ENCODE assay signal across 8 mouse cellular contexts in genomic region chr17:25833291-25833663, GRCm38 (mm10). TPM values are rescaled to one million over a fixed set of nuclear protein-coding genes. Genes with fewer than 3 reads are reported as not detected.
DNase-seq lines count a peak whose midpoint lies in the region; ATAC-seq lines count a peak whose summit lies in the region.

Gene Stub1, minus strand, starts transcription at chr17:25833404.

- H3K4me2 ChIP-seq in embryonic facial prominence, embryonic 12.5 days (replicated peaks): peak within 1 kb of the TSS; percentile 79
- H3K4me2 ChIP-seq in stomach, embryonic 14.5 days (replicated peaks; ENCODE audit: low read depth, low read length): peak within 1 kb of the TSS; percentile 99

- H3K9ac ChIP-seq in embryonic facial prominence, embryonic 12.5 days: peak within 1 kb of the TSS; percentile 87
- H3K9ac ChIP-seq in stomach, embryonic 14.5 days (replicated peaks; ENCODE audit: low read depth, low read length): peak within 1 kb of the TSS; percentile 74

- H3K27me3 ChIP-seq in embryonic facial prominence, embryonic 12.5 days: no peaks in the 10 kb centered on the region
- no peaks in the 10 kb centered on the region for H3K27me3 ChIP-seq in stomach, embryonic 14.5 days (ENCODE audit: control insufficient read depth, insufficient read depth, low read length)

- peak within 1 kb of the TSS; percentile 69 for H3K4me3 ChIP-seq in embryonic facial prominence, embryonic 12.5 days
- H3K4me3 ChIP-seq in stomach, embryonic 14.5 days (ENCODE audit: low read depth, low read length): peak within 1 kb of the TSS; percentile 81

- peak within 1 kb of the TSS; percentile 89 for H3K27ac ChIP-seq in embryonic facial prominence, embryonic 12.5 days
- H3K27ac ChIP-seq in stomach, embryonic 14.5 days (ENCODE audit: low read length): peak within 1 kb of the TSS; percentile 94

- H3K4me1 ChIP-seq in embryonic facial prominence, embryonic 12.5 days: peaks cover 72% of the 10 kb centered on the region
- peaks cover 58% of the 10 kb centered on the region for H3K4me1 ChIP-seq in stomach, embryonic 14.5 days (ENCODE audit: control insufficient read depth, insufficient read depth, low read length)

- no peaks in the 10 kb centered on the region for H3K9me3 ChIP-seq in embryonic facial prominence, embryonic 12.5 days
- H3K9me3 ChIP-seq in stomach, embryonic 14.5 days (ENCODE audit: control insufficient read depth, low read depth, low read length): no peaks in the 10 kb centered on the region

- intact Hi-C loops in left cerebral cortex, postnatal 36 days (cut with DNase I): no loop called here

- DNase-seq in 3T3-L1 (ENCODE audit: low read depth, low spot score): peak; percentile 97
- DNase-seq in adrenal gland, adult 18-20 months (ENCODE audit: low spot score in 2 of 2): peak; percentile 85 to 88
- DNase-seq in heart, adult 18-20 months: peak; percentile 95
- DNase-seq in kidney, adult 11 months: peak; percentile 98
- DNase-seq in left cerebral cortex, postnatal 36 days (ENCODE audit: low spot score in 2 of 2): peak; percentile 87

- H3K36me3 ChIP-seq in embryonic facial prominence, embryonic 12.5 days: peaks cover 38% of the 10 kb centered on the region
- H3K36me3 ChIP-seq in stomach, embryonic 14.5 days (ENCODE audit: control insufficient read depth, insufficient read depth, low read length): peaks cover 31% of the 10 kb centered on the region

- ATAC-seq in embryonic facial prominence, embryonic 12.5 days (ENCODE audit: insufficient number of reproducible peaks, insufficient read depth, low FRiP score, low TSS enrichment): peak; percentile 24
- ATAC-seq in megakaryocyte-erythroid progenitor cell, adult 5-6 weeks (replicated peaks; ENCODE audit: low FRiP score, low TSS enrichment, poor library complexity, severe bottlenecking): peak; percentile 7; the same call in 1 of the 2 replicates
- ATAC-seq in stomach, embryonic 14.5 days (ENCODE audit: insufficient number of reproducible peaks, insufficient read depth, low FRiP score, low read depth): peak; percentile 66

- WGBS in embryonic facial prominence, embryonic 12.5 days: 0% methylated on average over 24 of the region's 24 CpGs
- WGBS in stomach, embryonic 14.5 days: under 1% methylated on average over 24 of the region's 24 CpGs

RNA-seq across cellular contexts. Expression of gene Stub1, which starts in this region (rescaled TPM):
- 100 to 1,000 TPM; 142 to 175 TPM for total RNA-seq in adrenal gland, adult 18-20 months (2021)
- polyA plus RNA-seq in embryonic facial prominence, embryonic 12.5 days (2016; fragmentation: Nextera tagmentation; extraction: Ambion mirVana): 334 and 338 TPM in 2 replicates
- total RNA-seq in heart, adult 18-20 months (2021): 100 to 1,000 TPM; 113 to 128 TPM
- 100 to 1,000 TPM; 171 to 188 TPM for total RNA-seq in left cerebral cortex, postnatal 36 days (2021)
- 89.4 and 112 TPM in 2 replicates for total RNA-seq in megakaryocyte-erythroid progenitor cell, adult 5-6 weeks (2014; fragmentation: Nextera tagmentation)
- 77.6 and 77.7 TPM in 2 replicates for total RNA-seq in megakaryocyte-erythroid progenitor cell, adult 5-6 weeks (2017)
- 321 and 347 TPM in 2 replicates for polyA plus RNA-seq in stomach, embryonic 14.5 days (2014; fragmentation: Nextera tagmentation; extraction: Ambion mirVana)

Comparison
In these comparisons a context has a peak if more than half of its experiments do, and no peak if none do; other contexts are left out.
1. Peak in every context shown above with its lines: DNase-seq, ATAC-seq, H3K4me3 ChIP-seq and H3K27ac ChIP-seq.
2. ATAC-seq: peak in every context shown above with its lines; median percentile 66 in stomach, embryonic 14.5 days; 24 in embryonic facial prominence, embryonic 12.5 days; 7 in megakaryocyte-erythroid progenitor cell, adult 5-6 weeks.